Mouse (Mus musculus) heart, embryonic 10.5 days (tissue): ENCODE measurements around the gene Desi2. TPM values are rescaled to one million over a fixed set of nuclear protein-coding genes. Genes with fewer than 3 reads are reported as not detected.
A peak's percentile ranks its signal among the peaks of the same experiment; 100 is the strongest.
"Not testable (repeated sequence)": the region's sequence is repeated elsewhere in the genome, so short reads cannot be mapped to it uniquely, and the experiment has no call there.

Source experiments
- DNase-seq: peaks from one replicate; pipeline ENCODE4 v3.0.0-alpha.2; 2017; ENCODE audit warnings: low spot score
- H3K27ac ChIP-seq: fragments of 300-500 bp; sonication (generic); 2 replicates; pipeline ENCODE4 v1.5.1; 2016; ENCODE audit warnings: mild to moderate bottlenecking
- H3K27me3 ChIP-seq: fragments of 300-500 bp; sonication (generic); 2 replicates; pipeline ENCODE4 v1.6.1; 2016; ENCODE audit warnings: mild to moderate bottlenecking; ENCODE audit not compliant: poor library complexity, insufficient read depth, severe bottlenecking
- H3K36me3 ChIP-seq: fragments of 300-500 bp; sonication (generic); 2 replicates; pipeline ENCODE4 v1.6.1; 2016; ENCODE audit warnings: mild to moderate bottlenecking, moderate library complexity
- H3K4me1 ChIP-seq: fragments of 300-500 bp; sonication (generic); 2 replicates; pipeline ENCODE4 v1.6.1; 2016; ENCODE audit warnings: mild to moderate bottlenecking
- H3K4me3 ChIP-seq: fragments of 300-500 bp; sonication (generic); 2 replicates; pipeline ENCODE4 v1.5.1; 2016; ENCODE audit warnings: mild to moderate bottlenecking, moderate library complexity
- H3K9me3 ChIP-seq: fragments of 300-500 bp; sonication (generic); 2 replicates; pipeline ENCODE4 v1.6.1; 2016; ENCODE audit warnings: mild to moderate bottlenecking, moderate library complexity
- WGBS: fragments of 180-500 bp; shearing (Covaris S2); methylation state at CpG from one replicate; pipeline ENCODE4 v1.1.7; 2016; 5-methylcytosine and 5-hydroxymethylcytosine counted together
- polyA plus RNA-seq: library from polyadenylated mRNA; unstranded; fragments of >200 nt; fragmentation: Nextera tagmentation; extraction: Ambion mirVana; gene quantifications from 2 replicates; pipeline ENCODE4 v1.2.1, GENCODE M21; 2016

The Desi2 gene
- polyA plus RNA-seq, 1 experiment from 2014 or later, result 22.8 TPM

DNA sequence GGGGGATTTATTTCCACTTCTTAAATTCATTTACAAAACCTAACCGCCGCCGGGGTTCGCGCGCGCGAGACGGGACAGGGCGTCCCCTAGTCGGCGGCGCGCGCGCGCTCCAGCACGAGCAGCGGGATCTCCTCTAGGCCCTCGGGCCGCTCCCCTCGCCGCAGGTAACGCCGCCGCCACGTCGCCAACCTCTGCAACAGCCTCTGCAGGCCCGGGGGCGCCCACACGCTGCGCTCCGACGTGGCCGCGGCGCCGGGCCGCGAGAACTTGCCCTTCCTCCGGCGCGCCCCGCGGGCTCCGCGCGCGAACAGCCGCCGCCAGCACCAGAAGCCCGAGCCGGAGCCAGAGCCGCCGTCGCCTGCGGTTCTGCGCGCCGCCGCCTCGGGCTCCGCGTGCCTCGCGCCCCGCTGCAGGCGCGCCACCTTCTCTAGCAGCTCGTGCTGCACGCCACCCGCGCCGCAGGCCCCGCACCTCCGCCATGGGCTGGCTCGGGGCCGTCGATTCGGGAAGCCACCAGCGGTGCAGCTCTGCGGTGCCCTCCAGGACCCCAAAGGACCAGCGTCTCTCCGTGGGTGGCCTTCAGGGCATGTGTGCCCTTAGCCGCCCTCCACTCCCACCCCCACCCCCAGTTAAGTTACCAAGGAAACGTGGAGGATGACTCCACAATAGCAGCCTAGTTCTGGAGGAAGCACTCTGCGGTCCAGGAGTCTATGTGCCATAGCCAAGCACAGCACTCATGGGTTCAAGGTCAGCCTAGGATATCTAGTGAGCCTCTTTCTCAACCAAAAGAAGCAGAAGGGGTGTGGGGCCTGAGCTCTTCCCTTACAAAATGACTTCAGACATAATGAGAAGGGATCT, 89.1 kb downstream of the Desi2 start:
- H3K4me1 ChIP-seq, result peaks cover 15% of the 10 kb centered on the region
- no peaks in the 10 kb centered on the region for H3K36me3 ChIP-seq
- peaks cover 10% of the 10 kb centered on the region; the same call in 1 of the 2 replicates for H3K27me3 ChIP-seq
- H3K4me3 ChIP-seq, result peak overlapping the region; percentile 77
- peaks cover 3% of the 10 kb centered on the region; the same call in 1 of the 2 replicates for H3K9me3 ChIP-seq
- peak; percentile 84 for DNase-seq
- H3K27ac ChIP-seq, result peak overlapping the region; percentile 94
- WGBS, result 1% methylated on average over 80 of the region's 87 CpGs

DNA sequence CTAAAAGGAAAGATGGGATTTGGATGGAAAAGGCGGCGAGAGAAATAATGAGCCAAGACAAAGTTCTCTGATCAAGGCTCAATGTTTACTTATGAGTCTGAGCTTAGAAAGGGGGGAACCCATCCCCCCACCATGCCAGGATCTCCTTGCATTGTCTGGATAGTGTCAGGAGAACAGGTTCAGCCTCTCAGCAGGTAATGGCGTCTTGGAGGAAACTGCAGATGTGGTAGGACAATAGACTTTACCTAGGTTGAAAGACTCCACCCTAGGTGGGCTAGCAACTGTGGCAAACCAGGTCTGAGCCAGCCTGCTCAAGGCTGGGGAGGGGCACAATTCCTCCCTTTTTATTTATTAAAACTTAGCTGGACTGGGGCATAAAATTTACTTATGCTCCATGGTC, 96.1 kb downstream of the Desi2 start:
- not testable (repeated sequence) for H3K4me1 ChIP-seq, H3K27ac ChIP-seq, H3K27me3 ChIP-seq, H3K4me3 ChIP-seq, H3K36me3 ChIP-seq, H3K9me3 ChIP-seq
- DNase-seq, result peak; percentile 54
- 86% methylated on average over 3 of the region's 3 CpGs for WGBS

DNA sequence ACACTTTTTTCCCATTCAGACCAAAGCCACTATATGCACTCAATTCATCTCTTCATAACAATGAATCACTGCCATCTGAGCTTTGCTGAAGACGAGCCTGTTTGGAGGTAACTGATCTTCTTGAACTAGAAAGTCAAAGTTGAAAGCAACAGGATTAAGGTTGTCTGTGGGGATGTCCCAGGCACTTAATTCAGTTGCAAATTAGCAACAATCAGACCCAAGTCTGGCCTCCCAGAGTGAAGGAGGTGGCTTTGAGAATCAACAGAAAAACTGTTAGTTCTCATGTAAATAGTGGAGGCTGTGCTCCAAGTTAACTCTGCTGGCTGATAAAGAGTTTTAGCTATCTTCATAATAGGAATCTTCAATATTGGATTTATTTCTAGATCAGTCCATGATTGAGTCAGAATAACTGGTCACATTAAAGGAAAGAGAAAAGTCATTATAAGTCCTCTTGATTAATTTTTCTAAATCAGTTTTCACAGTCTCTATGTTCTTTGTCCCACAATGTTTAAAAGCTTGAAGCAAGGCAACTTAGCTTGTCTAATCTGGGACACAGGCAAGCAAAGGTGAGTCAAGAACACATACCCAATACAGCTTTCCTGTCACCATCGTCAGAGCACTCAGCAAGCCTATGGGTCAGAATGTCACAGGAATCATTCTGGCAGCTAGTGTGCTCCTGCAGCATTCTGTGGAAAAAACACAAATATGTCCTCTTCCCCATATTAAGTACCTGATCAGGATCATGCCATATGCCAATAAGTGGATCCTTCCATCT, 96.9 kb downstream of the Desi2 start:
- no peak for DNase-seq
- Histone ChIP-seq H3K36me3 (no peaks in the 10 kb centered on the region; the same call in 1 of the 2 replicates), H3K27me3 (no peaks in the 10 kb centered on the region), H3K9me3 (no peaks in the 10 kb centered on the region), H3K4me1 (no peaks in the 10 kb centered on the region), H3K4me3 (no peak overlapping the region), H3K27ac (no peak overlapping the region)
- WGBS, result 69% methylated on average over 2 of the region's 2 CpGs

DNA sequence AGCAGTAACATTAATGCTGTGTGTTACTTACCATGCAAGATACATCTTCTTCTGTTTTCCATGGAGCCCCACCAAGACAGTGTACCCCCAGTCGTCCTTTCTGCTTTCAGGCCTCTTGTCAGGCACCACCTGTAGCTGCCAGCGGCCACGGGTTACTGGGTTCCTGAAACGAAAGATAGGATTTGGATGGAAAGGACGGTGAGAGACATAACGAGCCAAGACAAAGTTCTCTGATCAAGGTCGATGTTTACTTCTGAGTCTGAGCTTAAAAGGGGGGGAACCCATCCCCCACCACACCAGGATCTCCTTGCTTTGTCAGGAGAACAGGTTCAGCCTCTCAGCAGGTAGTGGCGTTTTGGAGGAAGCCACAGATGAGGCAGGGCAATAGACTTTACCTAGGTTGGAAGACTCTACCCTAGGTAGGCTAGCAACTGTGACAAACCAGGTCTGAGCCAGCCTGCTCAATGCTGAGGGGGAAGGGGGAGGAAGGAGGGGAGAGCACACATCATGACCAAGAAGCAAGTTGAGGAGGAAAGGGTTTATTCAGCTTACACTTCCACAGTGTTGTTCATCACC, 100.5 kb downstream of the Desi2 start:
- H3K4me1 ChIP-seq, result no peaks in the 10 kb centered on the region
- no peak overlapping the region for H3K27ac ChIP-seq
- WGBS, result 47% methylated on average over 8 of the region's 8 CpGs
- peak; percentile 69 for DNase-seq
- no peaks in the 10 kb centered on the region; the same call in 1 of the 2 replicates for H3K36me3 ChIP-seq
- H3K27me3 ChIP-seq, result no peaks in the 10 kb centered on the region
- no peak overlapping the region for H3K4me3 ChIP-seq
- H3K9me3 ChIP-seq, result no peaks in the 10 kb centered on the region

- Histone ChIP-seq H3K27ac (no peak overlapping the region), H3K4me1 (no peaks in the 10 kb centered on the region), H3K4me3 (no peak overlapping the region), H3K36me3 (no peaks in the 10 kb centered on the region), H3K27me3 (no peaks in the 10 kb centered on the region), H3K9me3 (no peaks in the 10 kb centered on the region)
- DNase-seq, result no peak
- 77% methylated on average over 3 of the region's 3 CpGs for WGBS
Observed at GRCm38 (mm10) chr1:178291716-178292115, 104.5 kb downstream of the Desi2 start.

- WGBS, result 87% methylated on average over 1 of the region's 1 CpGs
- H3K27me3 ChIP-seq, result no peaks in the 10 kb centered on the region
- H3K4me3 ChIP-seq, result no peak overlapping the region
- H3K36me3 ChIP-seq, result no peaks in the 10 kb centered on the region
- no peaks in the 10 kb centered on the region for H3K9me3 ChIP-seq
- H3K27ac ChIP-seq, result no peak overlapping the region
- DNase-seq, result no peak
- no peaks in the 10 kb centered on the region for H3K4me1 ChIP-seq
Observed at GRCm38 (mm10) chr1:178294051-178294450, 106.8 kb downstream of the Desi2 start.

DNA sequence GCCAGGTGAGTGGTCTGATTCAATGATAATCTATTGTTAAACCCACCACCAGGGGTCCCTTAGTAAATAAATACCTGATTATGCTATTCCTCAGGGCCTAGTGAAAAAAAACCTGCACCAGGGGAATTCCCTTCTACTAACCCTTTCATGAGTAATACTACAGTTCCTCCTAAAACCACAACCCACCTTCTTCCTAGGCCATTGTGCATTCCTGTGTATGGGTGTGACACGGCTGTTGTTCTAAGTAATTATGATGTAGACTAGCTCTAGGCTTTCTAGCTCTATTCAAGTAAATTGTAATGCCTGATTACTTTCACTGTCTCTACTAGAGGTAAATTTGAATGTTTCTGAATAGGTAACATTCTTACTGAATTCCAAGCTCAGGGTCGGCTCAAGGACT, 114.0 kb downstream of the Desi2 start:
- H3K36me3 ChIP-seq, H3K27me3 ChIP-seq, H3K9me3 ChIP-seq, DNase-seq, H3K4me1 ChIP-seq, H3K4me3 ChIP-seq, H3K27ac ChIP-seq: not testable (repeated sequence)
- WGBS, result 80% methylated on average over 2 of the region's 2 CpGs

GRCm38 (mm10) chr1:178303425-178303824, 116.2 kb downstream of the Desi2 start:
- 23% methylated on average over 3 of the region's 3 CpGs for WGBS
- no peaks in the 10 kb centered on the region for H3K27me3 ChIP-seq
- no peaks in the 10 kb centered on the region for H3K9me3 ChIP-seq
- H3K4me3 ChIP-seq, result no peak overlapping the region
- H3K4me1 ChIP-seq, result no peaks in the 10 kb centered on the region
- H3K27ac ChIP-seq, result no peak overlapping the region
- no peaks in the 10 kb centered on the region for H3K36me3 ChIP-seq
- no peak for DNase-seq

Other genes with a start within 250 kb of the Desi2 start
- gene Catspere2, start 204.0 kb upstream of the Desi2 start, polyA plus RNA-seq, result 0.07 and 0.15 TPM in 2 replicates
- gene Cox20, start 131.7 kb downstream of the Desi2 start, polyA plus RNA-seq, result 112 and 129 TPM in 2 replicates
- 296 and 533 TPM in 2 replicates for gene Hnrnpu, start 150.4 kb downstream of the Desi2 start, polyA plus RNA-seq
- gene Efcab2, start 218.7 kb downstream of the Desi2 start, polyA plus RNA-seq, result 9.7 and 12.9 TPM in 2 replicates